Mouse (Mus musculus): ENCODE data around the gene Smim15.
A peak's percentile ranks its signal among the peaks of the same experiment; 100 is the strongest.

Gene Smim15

GRCm38 (mm10) chr13:108062900-108063299 lies 18.7 kb downstream of the Smim15 start:
- DNase-seq (ENCODE audit: low read depth, low spot score): no peak

- DNase-seq (ENCODE audit: low read depth, low spot score): no peak
Observed at GRCm38 (mm10) chr13:108063374-108064134, 19.3 kb downstream of the Smim15 start.

GRCm38 (mm10) chr13:108064331-108064730 lies 20.1 kb downstream of the Smim15 start:
- DNase-seq (ENCODE audit: low read depth, low spot score): no peak

- DNase-seq (ENCODE audit: low read depth, low spot score): no peak
Observed at GRCm38 (mm10) chr13:108066021-108066420, 21.8 kb downstream of the Smim15 start.

- DNase-seq (ENCODE audit: low read depth, low spot score): no peak
Observed at GRCm38 (mm10) chr13:108069151-108069550, 24.9 kb downstream of the Smim15 start.

- no peak for DNase-seq (ENCODE audit: low read depth, low spot score)
Observed at GRCm38 (mm10) chr13:108070171-108070570, 25.9 kb downstream of the Smim15 start.

GRCm38 (mm10) chr13:108077476-108077875 lies 33.2 kb downstream of the Smim15 start:
- DNase-seq (ENCODE audit: low read depth, low spot score): no peak

- DNase-seq (ENCODE audit: low read depth, low spot score): no peak
Observed at GRCm38 (mm10) chr13:108077901-108078300, 33.7 kb downstream of the Smim15 start.

GRCm38 (mm10) chr13:108084086-108084485 lies 39.8 kb downstream of the Smim15 start:
- no peak for DNase-seq (ENCODE audit: low read depth, low spot score)

GRCm38 (mm10) chr13:108086036-108086435 lies 41.8 kb downstream of the Smim15 start:
- DNase-seq (ENCODE audit: low read depth, low spot score): no peak

GRCm38 (mm10) chr13:108086724-108087123 lies 42.5 kb downstream of the Smim15 start:
- DNase-seq (ENCODE audit: low read depth, low spot score): no peak

- DNase-seq (ENCODE audit: low read depth, low spot score): no peak
Observed at GRCm38 (mm10) chr13:108092290-108092689, 48.0 kb downstream of the Smim15 start.

GRCm38 (mm10) chr13:108094681-108095080 lies 50.4 kb downstream of the Smim15 start:
- DNase-seq (ENCODE audit: low read depth, low spot score): no peak

GRCm38 (mm10) chr13:108095617-108096016 lies 51.4 kb downstream of the Smim15 start:
- DNase-seq (ENCODE audit: low read depth, low spot score): peak; percentile 44

- no peak for DNase-seq (ENCODE audit: low read depth, low spot score)
Observed at GRCm38 (mm10) chr13:108096446-108096845, 52.2 kb downstream of the Smim15 start.

All from 3T3-L1 (cell line).